Mouse (Mus musculus) lung, postnatal 0 days (tissue): ENCODE measurements at regions not wholly inside any gene's neighbourhood (a gene's known extent, or its start where the extent isn't known, plus 50 kb on each side); places are given as distances from the start of the nearest gene placed in this dataset.

Source experiments
- CTCF ChIP-seq: IDR thresholded peaks from 2 replicates; pipeline ENCODE4 v1.5.1; 2016; ENCODE audit warnings: antibody characterized with exemption, mild to moderate bottlenecking
- EP300 ChIP-seq: IDR thresholded peaks from 2 replicates; pipeline ENCODE4 v1.6.1; 2016; ENCODE audit warnings: antibody characterized with exemption, mild to moderate bottlenecking, control low read depth

GRCm38 (mm10) chr2:174015283-174015682, 60.8 kb upstream of the Stx16 start:
- no peak for TF ChIP-seq CTCF
- TF ChIP-seq EP300: no peak
